Mouse (Mus musculus): ENCODE measurements around the gene Krba1. TPM values are rescaled to one million over a fixed set of nuclear protein-coding genes. Genes with fewer than 3 reads are reported as not detected.
A peak's percentile ranks its signal among the peaks of the same experiment; 100 is the strongest.

The Krba1 gene
- 10 to 100 TPM; 53.5 to 62.2 TPM for total RNA-seq (2021)

GRCm38 (mm10) chr6:48395105-48396007 is at the start of gene Krba1:
Gene Krba1, plus strand, starts transcription at chr6:48395586.
- intact Hi-C loops (cut with DNase I) = loop anchor here (5.0 kb wide), 1 partner anchor 218 kb away; no protein-coding TSS in a partner anchor
- peak; percentile 93 for DNase-seq

GRCm38 (mm10) chr6:48358897-48359296 is 36.5 kb upstream of the Krba1 start:
- intact Hi-C loops (cut with DNase I) = no loop called here
- no peak for DNase-seq

GRCm38 (mm10) chr6:48366322-48366996 is 28.9 kb upstream of the Krba1 start:
- intact Hi-C loops (cut with DNase I) = no loop called here
- DNase-seq = peak; percentile 1

GRCm38 (mm10) chr6:48388221-48388620 is 7.2 kb upstream of the Krba1 start:
- intact Hi-C loops (cut with DNase I) = no loop called here
- DNase-seq = no peak

GRCm38 (mm10) chr6:48393811-48394210 is 1.6 kb upstream of the Krba1 start:
- DNase-seq = no peak
- intact Hi-C loops (cut with DNase I) = no loop called here

GRCm38 (mm10) chr6:48396008-48396595 is 716 bp downstream of the Krba1 start:
- no peak for DNase-seq
- intact Hi-C loops (cut with DNase I) = loop anchor here (5.0 kb wide), 1 partner anchor 219 kb away; no protein-coding TSS in a partner anchor

- intact Hi-C loops (cut with DNase I) = loop anchor here (5.0 kb wide), 1 partner anchor 219 kb away; no protein-coding TSS in a partner anchor
- DNase-seq = no peak
Measured at GRCm38 (mm10) chr6:48396686-48397085, 1.3 kb downstream of the Krba1 start.

GRCm38 (mm10) chr6:48397336-48397735 is 1.9 kb downstream of the Krba1 start:
- DNase-seq = peak; percentile 48

GRCm38 (mm10) chr6:48399906-48400305 is 4.5 kb downstream of the Krba1 start:
- no peak for DNase-seq
- intact Hi-C loops (cut with DNase I) = loop anchor here (5.0 kb wide), 1 partner anchor 223 kb away; no protein-coding TSS in a partner anchor

More at GRCm38 (mm10) chr6:48397336-48397735, 1.9 kb downstream of the Krba1 start:
- intact Hi-C loops (cut with DNase I) = loop anchor here (5.0 kb wide), 1 partner anchor 220 kb away; no protein-coding TSS in a partner anchor

- intact Hi-C loops (cut with DNase I) = no loop called here
- DNase-seq = no peak
Measured at GRCm38 (mm10) chr6:48404071-48404470, 8.7 kb downstream of the Krba1 start.

- intact Hi-C loops (cut with DNase I) = no loop called here
Measured at GRCm38 (mm10) chr6:48409726-48410343, 14.4 kb downstream of the Krba1 start.

GRCm38 (mm10) chr6:48410551-48410950 is 15.2 kb downstream of the Krba1 start:
- no peak for DNase-seq
- intact Hi-C loops (cut with DNase I) = no loop called here

More at GRCm38 (mm10) chr6:48409726-48410343, 14.4 kb downstream of the Krba1 start:
- no peak for DNase-seq

GRCm38 (mm10) chr6:48411193-48412092 is 16.1 kb downstream of the Krba1 start:
- no peak for DNase-seq

GRCm38 (mm10) chr6:48412147-48412546 is 16.8 kb downstream of the Krba1 start:
- DNase-seq = no peak
- intact Hi-C loops (cut with DNase I) = no loop called here

More at GRCm38 (mm10) chr6:48411193-48412092, 16.1 kb downstream of the Krba1 start:
- intact Hi-C loops (cut with DNase I) = no loop called here

GRCm38 (mm10) chr6:48412662-48413061 is 17.3 kb downstream of the Krba1 start:
- no peak for DNase-seq
- intact Hi-C loops (cut with DNase I) = no loop called here

GRCm38 (mm10) chr6:48413081-48413480 is 17.7 kb downstream of the Krba1 start:
- intact Hi-C loops (cut with DNase I) = no loop called here

GRCm38 (mm10) chr6:48414886-48415285 is 19.5 kb downstream of the Krba1 start:
- intact Hi-C loops (cut with DNase I) = no loop called here
- DNase-seq = no peak

More at GRCm38 (mm10) chr6:48413081-48413480, 17.7 kb downstream of the Krba1 start:
- DNase-seq = no peak

- intact Hi-C loops (cut with DNase I) = no loop called here
- no peak for DNase-seq
Measured at GRCm38 (mm10) chr6:48415636-48416035, 20.2 kb downstream of the Krba1 start.

- no peak for DNase-seq
- intact Hi-C loops (cut with DNase I) = no loop called here
Measured at GRCm38 (mm10) chr6:48416486-48416885, 21.1 kb downstream of the Krba1 start.
